Mouse (Mus musculus) hindbrain, embryonic 10.5 days (tissue): ENCODE data around the gene Eps15. TPM values are rescaled to one million over a fixed set of nuclear protein-coding genes. Genes with fewer than 3 reads are reported as not detected.

Experiments used
- DNase-seq: peaks from one replicate; pipeline ENCODE4 v3.0.0-alpha.2; 2017; ENCODE audit warnings: low spot score
- H3K27ac ChIP-seq: fragments of 300-500 bp; sonication (generic); 2 replicates; pipeline ENCODE4 v1.5.1; 2016; ENCODE audit warnings: mild to moderate bottlenecking, moderate library complexity
- H3K27me3 ChIP-seq: fragments of 300-500 bp; sonication (generic); 2 replicates; pipeline ENCODE4 v1.6.1; 2016; ENCODE audit warnings: mild to moderate bottlenecking; ENCODE audit not compliant: poor library complexity, insufficient read depth, severe bottlenecking
- H3K36me3 ChIP-seq: fragments of 300-500 bp; sonication (generic); 2 replicates; pipeline ENCODE4 v1.6.1; 2016; ENCODE audit warnings: mild to moderate bottlenecking, moderate library complexity
- H3K4me1 ChIP-seq: fragments of 300-500 bp; sonication (generic); replicated peaks from 2 replicates; pipeline ENCODE4 v1.6.1; 2016; ENCODE audit warnings: mild to moderate bottlenecking
- H3K4me3 ChIP-seq: fragments of 300-500 bp; sonication (generic); 2 replicates; pipeline ENCODE4 v1.5.1; 2016; ENCODE audit warnings: mild to moderate bottlenecking, moderate library complexity
- H3K9me3 ChIP-seq: fragments of 300-500 bp; sonication (generic); 2 replicates; pipeline ENCODE4 v1.6.1; 2016; ENCODE audit warnings: mild to moderate bottlenecking, moderate library complexity
- WGBS: fragments of 180-500 bp; shearing (Covaris S2); methylation state at CpG from one replicate; pipeline ENCODE4 v1.1.7; 2016; 5-methylcytosine and 5-hydroxymethylcytosine counted together
- polyA plus RNA-seq: library from polyadenylated mRNA; unstranded; fragments of >200 nt; fragmentation: Nextera tagmentation; extraction: Ambion mirVana; gene quantifications from 2 replicates; pipeline ENCODE4 v1.2.1, GENCODE M21; 2016

The Eps15 gene
- polyA plus RNA-seq, 1 experiment from 2014 or later, result 41.6 TPM

DNA sequence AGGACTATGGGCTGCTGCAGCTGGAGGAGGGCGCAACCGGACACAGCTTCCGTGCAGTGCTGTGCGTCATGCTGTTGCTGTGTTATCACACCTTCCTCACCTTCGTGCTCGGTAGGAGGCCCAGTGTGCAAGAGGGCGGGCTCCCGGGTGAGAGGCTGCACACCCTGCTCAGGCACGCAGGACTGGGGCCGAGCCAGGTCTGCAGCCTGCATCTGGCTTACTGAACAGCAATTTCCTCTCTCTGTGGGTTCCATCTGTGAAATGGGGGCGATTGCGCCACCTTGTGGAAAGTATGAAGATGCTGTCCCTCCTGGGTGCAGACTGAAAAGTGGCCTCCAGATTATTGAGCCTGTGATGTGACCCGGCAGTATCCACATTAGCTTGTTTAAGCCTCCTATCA is 150.8 kb downstream of the Eps15 start:
- Histone ChIP-seq H3K27me3 (no peaks in the 10 kb centered on the region), H3K4me3 (no peak overlapping the region), H3K4me1 (peaks cover 24% of the 10 kb centered on the region), H3K36me3 (no peaks in the 10 kb centered on the region), H3K27ac (no peak overlapping the region), H3K9me3 (no peaks in the 10 kb centered on the region)
- 59% methylated on average over 13 of the region's 13 CpGs for WGBS
- peak; percentile 43 for DNase-seq

DNA sequence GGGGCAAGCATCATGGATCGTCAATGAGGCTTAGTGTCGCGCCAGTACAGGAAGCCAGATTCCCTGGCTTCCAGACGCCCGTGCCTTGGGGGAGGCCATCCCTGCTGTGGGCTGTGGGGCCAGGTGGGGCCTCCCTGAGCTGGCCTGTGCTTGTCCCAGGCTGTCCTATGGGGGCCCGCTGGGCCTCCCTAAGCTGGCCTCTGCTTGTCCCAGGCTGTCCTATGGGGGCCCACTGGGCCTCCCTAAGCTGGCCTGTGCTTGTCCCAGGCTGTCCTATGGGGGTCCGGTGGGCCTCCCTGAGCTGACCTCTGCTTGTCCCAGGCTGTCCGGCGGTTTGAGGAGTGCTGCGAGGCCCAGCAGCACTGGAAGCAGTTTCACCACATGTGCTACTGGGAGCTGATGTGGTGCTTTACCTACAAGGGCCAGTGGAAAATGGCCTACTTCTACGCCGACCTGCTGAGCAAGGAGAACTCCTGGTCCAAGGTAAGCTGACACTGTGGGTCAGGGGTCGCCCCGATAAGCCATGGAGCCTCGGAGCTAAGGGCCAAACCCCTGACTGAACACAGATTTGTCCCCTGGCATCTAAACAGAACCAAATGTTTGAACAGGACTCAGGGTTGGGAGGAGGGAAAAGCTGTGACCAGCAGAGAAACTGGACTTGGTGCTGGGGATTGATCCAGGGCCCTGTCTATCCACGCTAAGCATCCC is 152.8 kb downstream of the Eps15 start:
- Histone ChIP-seq H3K27ac (peak overlapping the region; percentile 74), H3K27me3 (no peaks in the 10 kb centered on the region), H3K36me3 (no peaks in the 10 kb centered on the region), H3K4me1 (peaks cover 24% of the 10 kb centered on the region), H3K4me3 (no peak overlapping the region), H3K9me3 (no peaks in the 10 kb centered on the region)
- WGBS, result 71% methylated on average over 16 of the region's 16 CpGs
- DNase-seq, result no peak

DNA sequence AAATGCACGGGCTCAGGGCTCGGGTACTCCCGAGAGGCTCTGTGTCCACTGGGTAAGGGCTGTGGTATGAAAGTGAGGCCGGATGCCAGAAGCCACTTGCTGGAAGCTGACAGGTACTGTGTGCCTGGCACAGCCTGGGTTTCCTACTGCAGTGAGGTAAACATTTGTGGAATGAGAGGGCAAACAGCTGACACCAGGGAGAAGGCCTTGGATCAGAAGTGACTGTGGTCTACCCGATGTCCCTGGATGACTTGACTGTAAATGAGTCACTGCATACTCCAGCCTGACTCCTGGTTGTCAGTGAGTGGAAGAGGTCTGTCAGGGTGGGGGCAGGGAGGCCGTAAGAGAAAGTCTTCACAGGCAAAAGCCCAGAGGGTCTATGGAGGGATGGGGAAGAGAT is 153.6 kb downstream of the Eps15 start:
- no peak for DNase-seq
- no peak overlapping the region for H3K4me3 ChIP-seq
- H3K27ac ChIP-seq, result no peak overlapping the region
- H3K9me3 ChIP-seq, result no peaks in the 10 kb centered on the region
- no peaks in the 10 kb centered on the region for H3K36me3 ChIP-seq
- H3K4me1 ChIP-seq, result peaks cover 24% of the 10 kb centered on the region
- WGBS, result 82% methylated on average over 6 of the region's 6 CpGs
- H3K27me3 ChIP-seq, result no peaks in the 10 kb centered on the region

DNA sequence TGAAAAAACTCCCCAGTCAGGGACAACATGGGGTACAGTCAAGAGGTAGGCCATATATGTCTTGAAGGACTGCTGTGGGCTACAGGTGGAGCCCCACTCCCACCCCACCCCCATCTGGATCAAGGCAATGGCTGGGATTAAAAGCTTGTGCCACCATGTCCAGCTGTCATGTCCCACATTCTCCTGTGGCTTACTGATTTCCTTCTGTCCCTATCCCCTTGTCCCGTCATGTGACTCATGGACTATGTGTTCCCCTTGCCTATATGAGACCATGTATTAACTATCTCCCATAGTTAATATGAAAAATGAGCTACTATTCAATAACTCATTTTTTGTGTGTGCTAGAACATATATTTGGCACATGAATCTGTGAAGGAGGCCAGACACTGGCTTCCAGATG is 154.2 kb downstream of the Eps15 start:
- Histone ChIP-seq H3K27me3 (no peaks in the 10 kb centered on the region), H3K9me3 (no peaks in the 10 kb centered on the region), H3K36me3 (no peaks in the 10 kb centered on the region), H3K4me1 (peaks cover 24% of the 10 kb centered on the region), H3K27ac (no peak overlapping the region), H3K4me3 (no peak overlapping the region)
- no peak for DNase-seq
- 94% methylated on average over 1 of the region's 1 CpGs for WGBS

Other genes starting within 250 kb of the Eps15 start
- 59.5 and 66.7 TPM in 2 replicates for gene Osbpl9, start 78.0 kb upstream of the Eps15 start, polyA plus RNA-seq
- gene Calr4, start 45.8 kb upstream of the Eps15 start, polyA plus RNA-seq, result 0.10 TPM in 1 of 2 replicates, not detected in the other
- 2.5 and 2.8 TPM in 2 replicates for gene Ttc39a, start 126.4 kb downstream of the Eps15 start, polyA plus RNA-seq
- 23.4 and 30.3 TPM in 2 replicates for gene Rnf11, start 204.5 kb downstream of the Eps15 start, polyA plus RNA-seq